Mouse (Mus musculus): ENCODE results near the gene Kank4. TPM values are rescaled to one million over a fixed set of nuclear protein-coding genes. Genes with fewer than 3 reads are reported as not detected.
"Not testable (repeated sequence)": the region's sequence is repeated elsewhere in the genome, so short reads cannot be mapped to it uniquely, and the experiment has no call there.

The Kank4 gene
- polyA plus RNA-seq, 1 experiment from 2014 or later = 3.3 TPM

DNA sequence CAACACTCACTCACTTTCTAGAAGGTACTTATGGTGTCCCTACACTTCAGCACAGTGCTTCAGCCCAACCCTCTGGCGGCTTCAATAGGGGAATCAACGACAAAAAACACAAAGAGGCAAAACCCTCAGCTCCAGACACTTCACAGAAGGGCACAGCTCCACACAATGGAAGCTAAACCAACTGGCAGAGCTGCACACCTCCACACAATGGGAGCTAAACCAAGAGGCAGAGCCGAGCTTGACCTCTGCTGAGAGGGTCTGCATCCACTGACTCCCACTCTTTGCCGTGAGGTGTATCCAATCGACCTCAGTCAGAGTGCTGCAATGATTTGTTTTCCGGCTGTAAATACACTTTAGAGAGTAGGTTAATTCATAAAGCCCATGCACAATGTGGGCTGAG is 23.2 kb upstream of the Kank4 start:
- no peaks in the 10 kb centered on the region for H3K27me3 ChIP-seq (ENCODE audit: control insufficient read depth, insufficient read depth, low read length)
- H3K4me3 ChIP-seq (ENCODE audit: low read depth, low read length) = no peak overlapping the region
- no peaks in the 10 kb centered on the region; the same call in 1 of the 2 replicates for H3K4me1 ChIP-seq (ENCODE audit: control insufficient read depth, insufficient read depth, low read length)
- no peak for DNase-seq (ENCODE audit: low spot score)
- 57% methylated on average over 6 of the region's 6 CpGs for WGBS
- peak; percentile 60; the same call in 1 of the 2 replicates for ATAC-seq (replicated peaks; ENCODE audit: insufficient number of reproducible peaks, low FRiP score, low TSS enrichment, low read depth)
- no peak overlapping the region for H3K9ac ChIP-seq (replicated peaks; ENCODE audit: low read length)
- H3K36me3 ChIP-seq (replicated peaks; ENCODE audit: control insufficient read depth, insufficient read depth, low read depth, low read length) = no peaks in the 10 kb centered on the region
- H3K27ac ChIP-seq (replicated peaks; ENCODE audit: low read depth, low read length) = no peak overlapping the region
- H3K4me2 ChIP-seq (ENCODE audit: low read depth, low read length) = no peak overlapping the region
- no peaks in the 10 kb centered on the region for H3K9me3 ChIP-seq (replicated peaks; ENCODE audit: control insufficient read depth, low read length)

GRCm38 (mm10) chr4:98838913-98839312 is 21.6 kb upstream of the Kank4 start:
- H3K27me3 ChIP-seq (ENCODE audit: control insufficient read depth, insufficient read depth, low read length) = no peaks in the 10 kb centered on the region
- no peaks in the 10 kb centered on the region for H3K36me3 ChIP-seq (replicated peaks; ENCODE audit: control insufficient read depth, insufficient read depth, low read depth, low read length)
- H3K9me3 ChIP-seq (replicated peaks; ENCODE audit: control insufficient read depth, low read length) = no peaks in the 10 kb centered on the region
- no peak overlapping the region for H3K4me3 ChIP-seq (ENCODE audit: low read depth, low read length)
- peak; percentile 64 for DNase-seq (ENCODE audit: low spot score)
- 39% methylated on average over 4 of the region's 4 CpGs for WGBS
- no peak overlapping the region for H3K27ac ChIP-seq (replicated peaks; ENCODE audit: low read depth, low read length)
- no peak overlapping the region for H3K9ac ChIP-seq (replicated peaks; ENCODE audit: low read length)
- ATAC-seq (replicated peaks; ENCODE audit: insufficient number of reproducible peaks, low FRiP score, low TSS enrichment, low read depth) = no peak
- H3K4me2 ChIP-seq (ENCODE audit: low read depth, low read length) = no peak overlapping the region
- no peaks in the 10 kb centered on the region for H3K4me1 ChIP-seq (ENCODE audit: control insufficient read depth, insufficient read depth, low read length)

DNA sequence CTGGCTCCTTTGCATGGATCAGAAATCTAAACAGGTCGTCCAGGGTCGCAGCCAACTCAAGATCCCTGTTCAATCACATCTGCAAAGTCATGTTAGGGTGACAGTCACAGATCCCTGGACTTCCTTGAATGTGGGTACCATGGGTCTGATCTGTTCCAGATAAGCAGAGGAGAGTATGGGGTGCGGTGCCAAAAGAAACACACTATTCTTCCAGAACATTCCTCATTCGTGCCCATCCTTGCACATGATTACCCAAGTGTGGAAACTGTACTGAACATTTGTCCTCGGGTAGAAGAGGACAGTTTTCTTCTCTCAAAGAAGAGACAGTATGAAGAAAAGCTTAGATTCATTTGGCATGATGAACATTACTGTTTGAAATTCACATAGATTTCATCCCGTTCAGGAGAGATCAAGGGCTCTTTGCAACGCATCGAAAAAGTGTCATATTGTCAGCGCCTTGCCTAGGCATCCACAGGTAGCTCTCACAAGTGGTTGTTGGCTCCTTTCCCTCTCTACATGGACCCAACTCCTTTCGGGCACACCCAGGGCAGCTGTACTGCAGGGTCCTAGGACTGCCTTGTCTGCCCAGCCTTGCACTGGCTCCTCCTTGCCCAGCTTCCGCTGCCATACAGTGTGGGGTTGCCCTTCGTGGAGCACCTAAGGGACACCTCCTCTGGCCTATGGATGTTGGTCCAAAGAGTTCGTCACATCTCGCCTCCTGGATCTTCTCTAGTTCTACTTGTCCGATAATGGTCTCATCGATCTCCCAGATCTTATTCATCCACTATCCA is 20.6 kb upstream of the Kank4 start:
- Histone ChIP-seq H3K9ac (replicated peaks; ENCODE audit: low read length) (no peak overlapping the region), H3K27ac (replicated peaks; ENCODE audit: low read depth, low read length) (no peak overlapping the region), H3K4me1 (ENCODE audit: control insufficient read depth, insufficient read depth, low read length) (no peaks in the 10 kb centered on the region), H3K4me3 (ENCODE audit: low read depth, low read length) (no peak overlapping the region), H3K27me3 (ENCODE audit: control insufficient read depth, insufficient read depth, low read length) (no peaks in the 10 kb centered on the region), H3K4me2 (ENCODE audit: low read depth, low read length) (no peak overlapping the region), H3K36me3 (replicated peaks; ENCODE audit: control insufficient read depth, insufficient read depth, low read depth, low read length) (no peaks in the 10 kb centered on the region), H3K9me3 (replicated peaks; ENCODE audit: control insufficient read depth, low read length) (no peaks in the 10 kb centered on the region)
- DNase-seq (ENCODE audit: low spot score) (no peak), ATAC-seq (replicated peaks; ENCODE audit: insufficient number of reproducible peaks, low FRiP score, low TSS enrichment, low read depth) (no peak; the same call in 1 of the 2 replicates)
- WGBS = 94% methylated on average over 16 of the region's 16 CpGs

DNA sequence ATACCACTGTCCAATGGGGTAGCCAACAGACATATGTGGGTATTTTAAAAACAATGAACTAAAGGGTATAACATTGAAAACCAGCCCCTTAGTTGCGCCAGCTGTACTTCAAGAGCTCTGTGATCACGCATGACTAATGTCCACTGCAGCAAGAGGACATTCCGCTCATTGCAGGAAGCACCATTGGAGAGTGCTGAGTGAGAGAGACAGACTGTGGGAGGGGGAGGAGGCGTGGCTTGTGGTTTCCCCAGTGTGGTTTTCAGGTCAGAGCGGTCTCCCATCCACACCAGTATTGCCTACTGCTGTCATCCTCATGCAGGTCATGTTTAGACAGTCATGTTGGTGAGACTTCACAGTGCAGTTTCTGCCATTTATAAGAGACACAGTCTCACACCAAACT is 19.2 kb upstream of the Kank4 start:
- DNase-seq (ENCODE audit: low spot score) (no peak), ATAC-seq (replicated peaks; ENCODE audit: insufficient number of reproducible peaks, low FRiP score, low TSS enrichment, low read depth) (no peak)
- H3K4me3 ChIP-seq (ENCODE audit: low read depth, low read length) = no peak overlapping the region
- H3K4me1 ChIP-seq (ENCODE audit: control insufficient read depth, insufficient read depth, low read length) = no peaks in the 10 kb centered on the region
- no peak overlapping the region for H3K4me2 ChIP-seq (ENCODE audit: low read depth, low read length)
- no peak overlapping the region for H3K9ac ChIP-seq (replicated peaks; ENCODE audit: low read length)
- no peaks in the 10 kb centered on the region for H3K36me3 ChIP-seq (replicated peaks; ENCODE audit: control insufficient read depth, insufficient read depth, low read depth, low read length)
- H3K27ac ChIP-seq (replicated peaks; ENCODE audit: low read depth, low read length) = no peak overlapping the region
- no peaks in the 10 kb centered on the region for H3K27me3 ChIP-seq (ENCODE audit: control insufficient read depth, insufficient read depth, low read length)
- WGBS = 50% methylated on average over 5 of the region's 5 CpGs
- H3K9me3 ChIP-seq (replicated peaks; ENCODE audit: control insufficient read depth, low read length) = no peaks in the 10 kb centered on the region

DNA sequence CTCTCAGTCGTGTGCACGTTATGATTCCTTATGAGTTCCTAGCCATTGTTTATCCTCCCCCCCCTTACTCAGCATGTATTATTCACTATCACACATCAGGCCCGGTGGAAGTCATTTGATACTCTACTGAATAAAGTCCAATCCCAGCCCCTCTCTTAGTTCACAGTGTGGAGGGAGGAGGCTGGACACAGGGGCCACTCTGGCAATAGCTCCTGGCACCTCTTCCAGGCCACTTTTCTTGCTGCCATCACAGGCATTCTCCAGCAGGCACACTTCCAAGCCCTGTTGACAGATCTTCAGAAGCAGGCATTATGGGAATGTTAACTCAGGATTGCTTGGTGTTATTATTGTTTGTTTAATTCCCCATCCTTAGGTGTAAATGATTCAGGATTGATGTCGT is 17.4 kb upstream of the Kank4 start:
- Histone ChIP-seq H3K4me3 (ENCODE audit: low read depth, low read length) (no peak overlapping the region), H3K27ac (replicated peaks; ENCODE audit: low read depth, low read length) (no peak overlapping the region), H3K4me2 (ENCODE audit: low read depth, low read length) (no peak overlapping the region), H3K9me3 (replicated peaks; ENCODE audit: control insufficient read depth, low read length) (no peaks in the 10 kb centered on the region), H3K27me3 (ENCODE audit: control insufficient read depth, insufficient read depth, low read length) (no peaks in the 10 kb centered on the region), H3K4me1 (ENCODE audit: control insufficient read depth, insufficient read depth, low read length) (no peaks in the 10 kb centered on the region), H3K9ac (replicated peaks; ENCODE audit: low read length) (no peak overlapping the region), H3K36me3 (replicated peaks; ENCODE audit: control insufficient read depth, insufficient read depth, low read depth, low read length) (no peaks in the 10 kb centered on the region)
- DNase-seq (ENCODE audit: low spot score) (no peak), ATAC-seq (replicated peaks; ENCODE audit: insufficient number of reproducible peaks, low FRiP score, low TSS enrichment, low read depth) (no peak)
- 66% methylated on average over 4 of the region's 4 CpGs for WGBS

DNA sequence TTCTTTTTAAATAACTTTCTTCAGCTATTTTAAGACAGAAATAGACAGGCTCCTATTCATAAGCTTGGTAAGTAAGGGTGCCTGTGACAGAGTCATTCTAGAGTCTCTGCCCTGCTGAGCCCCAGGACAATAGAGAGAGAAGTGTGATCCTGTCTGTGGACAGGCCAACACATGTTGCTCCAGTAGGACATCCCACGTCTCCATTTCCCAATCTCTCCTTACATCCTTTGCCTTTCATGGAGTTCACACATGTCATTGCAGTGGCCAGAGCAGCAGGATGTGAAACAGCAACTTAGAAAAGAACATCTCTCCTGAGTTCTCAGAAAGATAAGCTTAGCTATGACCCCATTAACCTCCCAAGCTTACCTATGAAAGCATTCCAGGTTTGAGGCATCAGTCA is 14.4 kb upstream of the Kank4 start:
- no peak overlapping the region for H3K9ac ChIP-seq (replicated peaks; ENCODE audit: low read length)
- no peak overlapping the region for H3K4me2 ChIP-seq (ENCODE audit: low read depth, low read length)
- H3K4me1 ChIP-seq (ENCODE audit: control insufficient read depth, insufficient read depth, low read length) = no peaks in the 10 kb centered on the region; the same call in 1 of the 2 replicates
- no peaks in the 10 kb centered on the region for H3K9me3 ChIP-seq (replicated peaks; ENCODE audit: control insufficient read depth, low read length)
- H3K27me3 ChIP-seq (ENCODE audit: control insufficient read depth, insufficient read depth, low read length) = no peaks in the 10 kb centered on the region
- H3K36me3 ChIP-seq (replicated peaks; ENCODE audit: control insufficient read depth, insufficient read depth, low read depth, low read length) = no peaks in the 10 kb centered on the region
- no peak for ATAC-seq (replicated peaks; ENCODE audit: insufficient number of reproducible peaks, low FRiP score, low TSS enrichment, low read depth)
- H3K4me3 ChIP-seq (ENCODE audit: low read depth, low read length) = no peak overlapping the region
- H3K27ac ChIP-seq (replicated peaks; ENCODE audit: low read depth, low read length) = no peak overlapping the region
- 45% methylated on average over 1 of the region's 1 CpGs for WGBS
- DNase-seq (ENCODE audit: low spot score) = no peak

DNA sequence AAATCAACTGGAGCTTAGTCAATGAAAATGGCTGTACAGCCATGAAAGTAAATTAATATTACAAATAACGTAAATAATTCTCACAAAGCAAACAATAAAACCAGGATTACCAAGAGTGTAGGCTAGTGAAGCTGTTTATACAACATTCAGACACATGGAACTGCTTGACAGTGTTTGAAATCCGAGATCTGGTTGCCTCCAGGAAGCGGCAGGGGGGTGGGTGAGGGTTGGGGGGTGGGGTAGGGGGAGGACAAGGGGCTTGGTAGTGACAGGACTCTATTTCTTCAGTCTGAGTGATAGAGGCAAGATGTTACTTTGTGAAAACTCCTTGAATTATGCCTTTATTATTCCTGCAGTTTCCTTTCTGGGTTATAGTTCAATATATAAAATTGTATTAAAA is 9.4 kb upstream of the Kank4 start:
- H3K27me3 ChIP-seq (ENCODE audit: control insufficient read depth, insufficient read depth, low read length) = no peaks in the 10 kb centered on the region
- no peaks in the 10 kb centered on the region for H3K36me3 ChIP-seq (replicated peaks; ENCODE audit: control insufficient read depth, insufficient read depth, low read depth, low read length)
- no peak overlapping the region for H3K4me3 ChIP-seq (ENCODE audit: low read depth, low read length)
- DNase-seq (ENCODE audit: low spot score) = peak; percentile 74
- no peaks in the 10 kb centered on the region; the same call in 1 of the 2 replicates for H3K4me1 ChIP-seq (ENCODE audit: control insufficient read depth, insufficient read depth, low read length)
- WGBS = 21% methylated on average over 3 of the region's 3 CpGs
- no peak overlapping the region for H3K27ac ChIP-seq (replicated peaks; ENCODE audit: low read depth, low read length)
- H3K9me3 ChIP-seq (replicated peaks; ENCODE audit: control insufficient read depth, low read length) = no peaks in the 10 kb centered on the region
- no peak overlapping the region for H3K4me2 ChIP-seq (ENCODE audit: low read depth, low read length)
- no peak for ATAC-seq (replicated peaks; ENCODE audit: insufficient number of reproducible peaks, low FRiP score, low TSS enrichment, low read depth)
- H3K9ac ChIP-seq (replicated peaks; ENCODE audit: low read length) = no peak overlapping the region

DNA sequence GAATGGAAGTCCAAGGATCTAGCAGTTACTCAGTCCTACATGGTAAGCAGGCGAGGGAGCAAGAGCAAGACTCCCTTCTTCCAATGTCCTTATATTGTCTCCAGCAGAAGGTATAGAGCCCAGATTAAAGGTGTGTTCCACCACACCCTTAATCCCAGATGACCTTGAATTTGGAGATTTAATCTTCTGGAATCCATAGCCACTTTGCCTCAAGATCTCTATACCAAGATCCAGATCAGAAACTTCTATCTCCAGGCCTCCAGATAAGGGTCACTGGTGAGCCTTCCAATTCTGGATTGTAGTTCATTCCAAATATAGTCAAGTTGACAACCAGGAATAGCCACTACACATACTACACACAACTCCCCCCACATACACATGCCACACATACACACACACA is 6.4 kb upstream of the Kank4 start, which contains the start of gene I0C0044D17Rik:
I0C0044D17Rik (minus strand) TSS at position 101 of the 400 bp plus-strand sequence.
- not testable (repeated sequence) for H3K4me3 ChIP-seq (ENCODE audit: low read depth, low read length); H3K4me2 ChIP-seq (ENCODE audit: low read depth, low read length); H3K4me1 ChIP-seq (ENCODE audit: control insufficient read depth, insufficient read depth, low read length); ATAC-seq (replicated peaks; ENCODE audit: insufficient number of reproducible peaks, low FRiP score, low TSS enrichment, low read depth); H3K9ac ChIP-seq (replicated peaks; ENCODE audit: low read length); H3K9me3 ChIP-seq (replicated peaks; ENCODE audit: control insufficient read depth, low read length); H3K27me3 ChIP-seq (ENCODE audit: control insufficient read depth, insufficient read depth, low read length); H3K36me3 ChIP-seq (replicated peaks; ENCODE audit: control insufficient read depth, insufficient read depth, low read depth, low read length); DNase-seq (ENCODE audit: low spot score); H3K27ac ChIP-seq (replicated peaks; ENCODE audit: low read depth, low read length)
- 88% methylated on average over 1 of the region's 1 CpGs for WGBS

Measured in embryonic facial prominence, embryonic 11.5 days (tissue).